Mouse (Mus musculus): ENCODE data around the gene Zbtb49.

Zbtb49 gene

GRCm38 (mm10) chr5:38194946-38195345 lies 25.3 kb downstream of the Zbtb49 start:
- DNase-seq = no peak

- DNase-seq = no peak
These were observed 29.4 kb downstream of the Zbtb49 start for GRCm38 (mm10) chr5:38190907-38191306.

- no peak for DNase-seq
These were observed 33.3 kb downstream of the Zbtb49 start for GRCm38 (mm10) chr5:38187006-38187405.

GRCm38 (mm10) chr5:38184688-38185285 lies 35.5 kb downstream of the Zbtb49 start:
- DNase-seq = no peak

- no peak for DNase-seq
These were observed 45.9 kb downstream of the Zbtb49 start for GRCm38 (mm10) chr5:38174256-38174912.

- no peak for DNase-seq
These were observed 46.5 kb downstream of the Zbtb49 start for GRCm38 (mm10) chr5:38173766-38174165.

GRCm38 (mm10) chr5:38168497-38168896 lies 51.8 kb downstream of the Zbtb49 start:
- DNase-seq = no peak

- DNase-seq = no peak
These were observed 60.4 kb downstream of the Zbtb49 start, which contains the start of gene Nsg1 for GRCm38 (mm10) chr5:38159634-38160413. Nsg1 (minus strand) TSS chr5:38159907.

GRCm38 (mm10) chr5:38158947-38159633 lies 61.2 kb downstream of the Zbtb49 start:
- peak; percentile 38 to 49 for DNase-seq

GRCm38 (mm10) chr5:38158501-38158946 lies 61.7 kb downstream of the Zbtb49 start:
- no peak for DNase-seq

- no peak for DNase-seq
These were observed 62.7 kb downstream of the Zbtb49 start for GRCm38 (mm10) chr5:38157481-38158020.

GRCm38 (mm10) chr5:38153636-38154035 lies 66.6 kb downstream of the Zbtb49 start:
- no peak for DNase-seq

- no peak for DNase-seq
These were observed 67.8 kb downstream of the Zbtb49 start for GRCm38 (mm10) chr5:38152201-38153108.

- DNase-seq = no peak
These were observed 69.0 kb downstream of the Zbtb49 start for GRCm38 (mm10) chr5:38151264-38151663.

- peak; percentile 81 to 88 for DNase-seq
These were observed 73.7 kb downstream of the Zbtb49 start for GRCm38 (mm10) chr5:38146524-38146923.

GRCm38 (mm10) chr5:38140893-38141292 lies 79.4 kb downstream of the Zbtb49 start:
- DNase-seq = no peak

Data from lung, adult 18-20 months (tissue).